Mouse (Mus musculus): Measurements from ENCODE around the gene Kif9.
A peak's percentile ranks its signal among the peaks of the same experiment; 100 is the strongest.

Kif9 gene

DNA sequence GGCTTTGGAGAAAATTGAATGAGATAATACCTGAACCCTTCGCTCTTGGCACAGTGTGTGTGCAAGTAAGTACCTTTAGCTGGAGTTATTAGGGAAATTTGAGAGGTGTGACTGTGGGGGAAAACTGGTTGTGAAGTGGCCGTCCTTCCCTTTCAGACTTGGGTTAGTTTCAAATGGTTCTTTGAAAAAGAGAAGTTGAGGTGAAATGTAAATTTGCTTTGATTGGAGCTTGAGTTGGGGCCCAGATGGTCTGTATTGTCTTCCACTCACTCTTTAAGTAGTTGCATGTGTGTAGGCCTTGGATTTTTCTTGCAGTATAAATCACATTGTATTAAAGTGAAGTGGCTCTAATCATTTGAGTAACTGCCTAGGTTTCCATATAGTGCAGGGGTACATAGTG is 58.4 kb downstream of the Kif9 start:
- peak; percentile 62 for DNase-seq (ENCODE audit: low read depth, low spot score)
- H3K36me3 ChIP-seq (ENCODE audit: control insufficient read depth, insufficient read depth, low read length, poor library complexity, severe bottlenecking) = no peaks in the 10 kb centered on the region
- no peaks in the 10 kb centered on the region for H3K27me3 ChIP-seq (ENCODE audit: control insufficient read depth, insufficient read depth, low read length, poor library complexity, severe bottlenecking)

DNA sequence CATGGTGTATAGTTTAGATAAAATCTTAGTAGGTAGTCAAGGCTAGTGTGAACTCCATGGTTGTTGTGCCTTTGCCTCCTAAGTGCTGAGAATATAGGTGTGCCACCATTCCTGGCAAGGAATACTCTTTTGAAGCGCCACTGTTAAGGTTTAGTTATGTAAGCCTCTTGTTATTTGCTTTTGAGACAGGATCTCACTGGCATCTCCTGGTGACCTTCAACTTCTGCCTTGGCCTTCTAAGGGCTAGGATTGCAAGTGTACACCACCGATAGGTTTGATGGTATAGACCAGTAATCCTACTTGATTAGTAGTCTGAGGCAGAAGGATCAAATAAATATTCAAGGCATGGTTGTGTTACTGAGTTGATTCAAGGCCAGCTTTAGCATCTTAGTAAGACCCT is 59.9 kb downstream of the Kif9 start:
- H3K27me3 ChIP-seq (ENCODE audit: control insufficient read depth, insufficient read depth, low read length, poor library complexity, severe bottlenecking) = no peaks in the 10 kb centered on the region
- H3K36me3 ChIP-seq (ENCODE audit: control insufficient read depth, insufficient read depth, low read length, poor library complexity, severe bottlenecking) = no peaks in the 10 kb centered on the region
- no peak for DNase-seq (ENCODE audit: low read depth, low spot score)

DNA sequence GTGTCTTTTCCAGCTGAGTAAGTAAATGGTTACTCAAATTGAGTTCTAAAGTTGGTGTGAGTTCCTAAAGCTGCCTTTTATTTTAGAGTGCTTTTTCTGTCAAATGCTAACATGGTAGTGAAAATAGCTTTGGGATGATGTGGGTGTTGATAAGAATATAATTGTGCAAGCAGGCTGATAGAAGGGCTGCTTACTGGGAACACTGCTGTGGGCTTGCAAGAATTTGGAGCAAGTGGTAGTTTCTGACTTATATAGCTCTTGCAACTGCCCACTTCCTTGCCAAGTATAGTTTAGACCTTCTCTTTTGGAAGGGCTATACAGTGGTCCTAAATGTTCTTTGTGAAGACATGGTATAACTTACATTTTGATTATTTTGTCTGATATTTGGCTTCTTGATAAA is 61.8 kb downstream of the Kif9 start:
- no peak for DNase-seq (ENCODE audit: low read depth, low spot score)
- no peaks in the 10 kb centered on the region for H3K36me3 ChIP-seq (ENCODE audit: control insufficient read depth, insufficient read depth, low read length, poor library complexity, severe bottlenecking)
- H3K27me3 ChIP-seq (ENCODE audit: control insufficient read depth, insufficient read depth, low read length, poor library complexity, severe bottlenecking) = no peaks in the 10 kb centered on the region

DNA sequence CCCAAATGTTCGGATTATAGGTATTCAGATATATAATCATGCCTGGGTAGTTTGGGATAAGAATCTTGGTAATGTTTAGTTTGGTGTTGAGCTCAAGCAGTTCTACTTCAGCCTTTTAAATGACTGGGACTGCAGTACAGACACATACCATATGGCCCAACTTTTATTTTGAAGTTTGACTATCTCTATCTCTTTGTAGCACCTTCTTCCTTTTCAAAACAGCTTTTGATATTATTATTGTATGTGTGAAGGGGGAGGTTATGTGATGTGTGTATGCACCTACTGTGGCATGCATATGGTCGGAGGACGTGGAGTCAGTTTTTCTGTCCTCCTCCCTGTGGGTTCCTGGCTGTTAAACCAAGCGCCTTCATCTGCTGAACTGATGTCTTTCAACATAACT is 65.2 kb downstream of the Kif9 start:
- Histone ChIP-seq H3K36me3 (ENCODE audit: control insufficient read depth, insufficient read depth, low read length, poor library complexity, severe bottlenecking) (no peaks in the 10 kb centered on the region; the same call in 1 of the 2 replicates), H3K27me3 (ENCODE audit: control insufficient read depth, insufficient read depth, low read length, poor library complexity, severe bottlenecking) (no peaks in the 10 kb centered on the region)
- DNase-seq (ENCODE audit: low read depth, low spot score) = no peak

GRCm38 (mm10) chr9:110548261-110548660 is 71.5 kb downstream of the Kif9 start:
- DNase-seq (ENCODE audit: low read depth, low spot score) = no peak
- no peaks in the 10 kb centered on the region for H3K27me3 ChIP-seq (ENCODE audit: control insufficient read depth, insufficient read depth, low read length, poor library complexity, severe bottlenecking)
- peaks cover 32% of the 10 kb centered on the region for H3K36me3 ChIP-seq (ENCODE audit: control insufficient read depth, insufficient read depth, low read length, poor library complexity, severe bottlenecking)

DNA sequence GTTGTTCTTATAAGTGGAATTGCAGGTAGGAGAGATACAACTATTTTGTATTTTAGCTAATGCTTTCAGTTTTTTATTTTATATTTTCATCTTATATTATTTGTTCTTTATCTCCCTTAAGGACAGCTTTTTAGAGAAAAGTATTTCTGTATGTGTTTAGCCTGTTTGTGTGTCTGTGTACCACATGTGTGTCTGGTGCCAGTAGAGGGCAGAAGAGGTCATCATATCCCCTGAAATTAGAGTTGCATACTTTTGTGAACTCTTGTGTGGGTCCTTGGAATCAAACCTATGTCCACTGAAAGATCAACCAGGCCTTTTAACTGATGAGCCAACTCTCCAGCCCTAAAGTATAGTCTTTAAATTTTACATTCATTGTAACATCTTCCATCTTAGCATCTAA is 91.6 kb downstream of the Kif9 start:
- H3K36me3 ChIP-seq (ENCODE audit: control insufficient read depth, insufficient read depth, low read length, poor library complexity, severe bottlenecking) = peaks cover 17% of the 10 kb centered on the region
- no peaks in the 10 kb centered on the region for H3K27me3 ChIP-seq (ENCODE audit: control insufficient read depth, insufficient read depth, low read length, poor library complexity, severe bottlenecking)
- DNase-seq (ENCODE audit: low read depth, low spot score) = peak; percentile 41

Measured in splenic B cell, adult 2 months (primary cell).